Mouse (Mus musculus) liver, adult 2 months (tissue): Measurements from ENCODE around the gene Wbp2. TPM values are rescaled to one million over a fixed set of nuclear protein-coding genes. Genes with fewer than 3 reads are reported as not detected.
"Not testable (repeated sequence)": the region's sequence is repeated elsewhere in the genome, so short reads cannot be mapped to it uniquely, and the experiment has no call there.

Source experiments
- DNase-seq: peaks from one replicate; pipeline ENCODE4 v3.0.0-alpha.2; 2011; ENCODE audit warnings: low read depth, low spot score; ENCODE audit errors: extremely low read depth
- H3K27ac ChIP-seq: fragments of 200-500 bp; replicated peaks from 2 replicates; pipeline ENCODE4 v1.5.1; 2012; ENCODE audit warnings: low read depth, mild to moderate bottlenecking, control low read depth, inconsistent platforms, low read length; ENCODE audit not compliant: insufficient read depth
- H3K27me3 ChIP-seq: fragments of 200-500 bp; 2 replicates; pipeline ENCODE4 v1.6.1; 2012; ENCODE audit warnings: mild to moderate bottlenecking, moderate library complexity, low read length, inconsistent platforms; ENCODE audit not compliant: control insufficient read depth, insufficient read depth
- H3K36me3 ChIP-seq: fragments of 200-500 bp; 2 replicates; pipeline ENCODE4 v1.6.1; 2012; ENCODE audit warnings: low read length, inconsistent platforms; ENCODE audit not compliant: control insufficient read depth, insufficient read depth
- H3K4me1 ChIP-seq: fragments of 200-500 bp; 2 replicates; pipeline ENCODE4 v1.6.1; 2011; ENCODE audit warnings: low read length; ENCODE audit not compliant: control insufficient read depth, insufficient read depth
- H3K4me3 ChIP-seq: fragments of 200-500 bp; 2 replicates; pipeline ENCODE4 v1.5.1; 2011; ENCODE audit warnings: low read depth, mild to moderate bottlenecking, control low read depth, low read length, moderate library complexity; ENCODE audit not compliant: insufficient read depth
- H3K79me2 ChIP-seq: fragments of 200-500 bp; 2 replicates; pipeline ENCODE4 v1.6.1; 2012; ENCODE audit warnings: inconsistent platforms, mild to moderate bottlenecking, low read length, moderate library complexity; ENCODE audit not compliant: control insufficient read depth, insufficient read depth
- H3K9ac ChIP-seq: fragments of 200-500 bp; 2 replicates; pipeline ENCODE4 v1.6.1; 2012; ENCODE audit warnings: low read depth, mild to moderate bottlenecking, control low read depth, inconsistent platforms, low read length
- CTCF ChIP-seq: fragments of 200-500 bp; IDR thresholded peaks from 2 replicates; pipeline ENCODE4 v1.5.1; 2011; ENCODE audit warnings: low read depth, low read length, control low read depth
- POLR2A ChIP-seq: fragments of 200-500 bp; IDR thresholded peaks from 2 replicates; pipeline ENCODE4 v1.6.1; 2011; ENCODE audit warnings: low read length, control low read depth; ENCODE audit not compliant: insufficient read depth; ENCODE audit errors: extremely low read depth
- WGBS: fragments of 180-500 bp; shearing (Covaris S2); methylation state at CpG from one replicate; pipeline ENCODE4 v1.1.7; 2018; 5-methylcytosine and 5-hydroxymethylcytosine counted together
- polyA plus RNA-seq: library from polyadenylated mRNA; depleted of rRNA; stranded (reverse); fragments of >200 nt; gene quantifications from 2 replicates; pipeline ENCODE4 v1.2.3, GENCODE M21; 2012
- total RNA-seq: library from RNA; depleted of rRNA; stranded (reverse); fragments of >200 nt; gene quantifications from 2 replicates; pipeline ENCODE4 v1.2.3, GENCODE M21; 2014

Gene Wbp2
- total and polyA plus RNA-seq, 2 experiments, result 14.8 to 166 TPM

DNA sequence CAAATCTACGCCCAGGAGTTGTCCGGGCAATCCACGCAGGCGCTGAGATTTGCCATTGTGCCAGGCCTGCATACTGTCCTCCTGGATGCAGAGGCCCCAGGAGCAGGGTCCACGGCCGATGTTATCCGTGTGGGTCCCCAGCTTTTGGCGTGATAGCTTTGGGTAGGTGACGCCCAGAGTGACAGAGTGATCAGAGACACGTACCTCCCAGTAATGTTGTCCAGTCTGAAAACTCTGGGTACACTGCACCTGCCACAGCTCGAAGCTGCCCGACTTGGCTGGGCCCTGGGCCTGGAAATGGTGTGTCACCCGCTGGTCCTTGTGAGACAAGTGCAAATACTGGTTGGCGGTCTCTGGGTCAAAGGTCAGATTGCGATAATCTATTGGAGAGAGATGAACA is 39.5 kb upstream of the Wbp2 start:
- peak; percentile 65 for DNase-seq
- Histone ChIP-seq H3K4me3 (no peak overlapping the region), H3K36me3 (peaks cover 21% of the 10 kb centered on the region), H3K27ac (no peak overlapping the region; the same call in 1 of the 2 replicates), H3K79me2 (peaks cover 8% of the 10 kb centered on the region; the same call in 1 of the 2 replicates), H3K4me1 (peaks cover 33% of the 10 kb centered on the region), H3K9ac (no peak overlapping the region), H3K27me3 (no peaks in the 10 kb centered on the region)
- TF ChIP-seq POLR2A, result no peak
- no peak for TF ChIP-seq CTCF
- WGBS, result 57% methylated on average over 15 of the region's 15 CpGs

DNA sequence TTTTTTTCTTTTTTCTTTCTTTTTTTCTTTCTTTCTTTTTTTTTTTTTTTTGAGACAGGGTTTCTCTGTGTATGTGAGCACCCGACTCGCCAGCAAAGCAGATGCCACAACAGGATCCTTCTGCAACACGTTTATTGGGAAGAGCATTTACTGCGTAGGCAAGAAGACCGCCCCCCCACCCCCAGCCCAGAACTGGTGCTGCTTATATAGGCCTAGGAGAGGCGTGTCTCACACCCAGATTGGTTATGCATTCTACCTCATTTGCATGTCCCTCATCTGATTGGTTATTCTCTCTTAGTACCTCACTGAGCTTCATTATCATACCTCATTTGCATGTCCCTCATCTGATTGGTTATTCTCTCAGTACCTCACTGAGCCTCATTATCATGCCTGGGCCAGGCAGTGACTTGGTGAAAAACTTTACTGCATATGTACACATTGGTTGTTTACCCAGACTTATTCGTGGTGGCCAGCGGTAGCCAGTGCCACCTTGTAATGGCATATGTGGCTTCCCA is 35.0 kb upstream of the Wbp2 start:
- WGBS, result 90% methylated on average over 8 of the region's 8 CpGs
- H3K79me2 ChIP-seq, DNase-seq, H3K4me3 ChIP-seq, H3K27ac ChIP-seq, H3K4me1 ChIP-seq, H3K27me3 ChIP-seq, H3K9ac ChIP-seq: not testable (repeated sequence)
- peaks cover 21% of the 10 kb centered on the region for H3K36me3 ChIP-seq

DNA sequence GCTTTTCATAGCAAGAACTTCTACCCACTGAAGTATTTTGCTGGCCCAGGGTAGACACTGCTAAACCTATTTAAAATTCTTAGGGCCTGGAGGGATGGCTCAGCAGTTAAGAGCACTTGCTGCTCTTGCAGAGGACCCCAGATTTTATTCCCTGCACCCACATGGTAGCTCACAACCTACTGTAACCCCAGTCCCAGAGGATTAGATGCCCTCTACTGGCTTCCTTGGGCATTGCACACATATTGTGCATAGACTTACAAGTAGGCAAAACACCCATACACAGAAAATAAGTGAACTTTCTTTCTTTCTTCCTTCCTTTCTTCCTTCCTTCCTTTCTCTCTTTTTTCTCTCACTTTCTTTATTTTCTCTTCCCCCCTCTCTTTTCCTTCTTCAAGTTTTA is 31.0 kb upstream of the Wbp2 start:
- Histone ChIP-seq H3K9ac (no peak overlapping the region), H3K79me2 (no peaks in the 10 kb centered on the region), H3K36me3 (peaks cover 5% of the 10 kb centered on the region; the same call in 1 of the 2 replicates), H3K27me3 (no peaks in the 10 kb centered on the region), H3K27ac (no peak overlapping the region), H3K4me1 (no peaks in the 10 kb centered on the region), H3K4me3 (no peak overlapping the region)
- TF ChIP-seq POLR2A, result no peak
- DNase-seq, result no peak

DNA sequence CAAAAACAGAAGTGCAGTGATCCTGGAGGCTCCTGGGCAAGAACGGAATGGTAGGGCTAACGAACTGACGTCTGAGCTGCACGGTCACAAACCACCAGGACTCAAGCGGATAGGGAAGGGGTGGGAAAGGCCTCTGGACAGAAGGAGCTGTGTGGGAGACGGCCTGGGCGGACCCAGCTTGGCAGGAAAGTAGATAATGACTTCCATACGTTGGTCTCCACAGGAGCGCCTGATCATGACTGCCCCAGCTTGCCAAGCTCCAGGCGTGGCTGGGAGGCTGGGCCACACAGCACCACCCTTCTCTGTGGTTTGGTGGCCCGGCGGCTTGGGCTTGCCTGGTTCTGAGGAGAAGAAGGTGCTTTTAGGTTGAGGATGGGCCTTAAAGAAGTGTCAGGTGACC is 30.4 kb upstream of the Wbp2 start:
- TF ChIP-seq CTCF (no peak), POLR2A (no peak)
- Histone ChIP-seq H3K79me2 (no peaks in the 10 kb centered on the region), H3K4me3 (no peak overlapping the region), H3K27me3 (no peaks in the 10 kb centered on the region), H3K27ac (no peak overlapping the region), H3K36me3 (no peaks in the 10 kb centered on the region), H3K4me1 (no peaks in the 10 kb centered on the region), H3K9ac (no peak overlapping the region)
- no peak for DNase-seq
- 88% methylated on average over 12 of the region's 12 CpGs for WGBS

DNA sequence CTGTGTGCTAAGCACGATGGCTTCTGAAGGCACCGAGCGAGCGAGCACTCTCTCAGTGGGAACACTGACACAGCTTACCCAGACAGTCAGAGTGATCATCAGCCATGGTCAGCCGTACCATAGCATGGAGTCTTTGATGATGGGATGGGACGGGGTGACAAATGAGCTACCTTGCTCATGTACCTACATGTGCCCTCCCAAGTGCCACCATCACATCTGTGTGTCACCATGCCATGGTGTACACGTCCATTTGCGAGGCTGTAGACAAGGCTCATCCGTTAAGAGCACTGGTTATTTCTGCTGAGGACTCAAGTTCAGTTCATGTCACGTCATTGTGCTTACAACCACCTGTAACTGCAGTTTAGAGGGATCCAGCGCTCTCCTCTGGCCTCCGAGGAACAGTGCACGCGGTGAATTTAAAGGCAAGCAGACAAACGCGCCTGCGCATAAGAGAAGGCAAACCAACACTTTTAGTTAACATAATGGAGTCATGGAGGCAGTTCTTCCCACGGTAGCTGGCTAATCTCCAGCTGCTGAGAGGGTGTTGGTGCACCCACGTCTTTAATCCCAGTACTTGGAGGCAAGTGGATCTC is 24.9 kb upstream of the Wbp2 start:
- no peaks in the 10 kb centered on the region for H3K36me3 ChIP-seq
- no peaks in the 10 kb centered on the region for H3K27me3 ChIP-seq
- H3K4me1 ChIP-seq, result peaks cover 15% of the 10 kb centered on the region; the same call in 1 of the 2 replicates
- TF ChIP-seq CTCF (no peak), POLR2A (no peak)
- no peak overlapping the region for H3K27ac ChIP-seq
- no peaks in the 10 kb centered on the region for H3K79me2 ChIP-seq
- DNase-seq, result no peak
- 96% methylated on average over 19 of the region's 19 CpGs for WGBS
- no peak overlapping the region for H3K4me3 ChIP-seq
- H3K9ac ChIP-seq, result no peak overlapping the region

DNA sequence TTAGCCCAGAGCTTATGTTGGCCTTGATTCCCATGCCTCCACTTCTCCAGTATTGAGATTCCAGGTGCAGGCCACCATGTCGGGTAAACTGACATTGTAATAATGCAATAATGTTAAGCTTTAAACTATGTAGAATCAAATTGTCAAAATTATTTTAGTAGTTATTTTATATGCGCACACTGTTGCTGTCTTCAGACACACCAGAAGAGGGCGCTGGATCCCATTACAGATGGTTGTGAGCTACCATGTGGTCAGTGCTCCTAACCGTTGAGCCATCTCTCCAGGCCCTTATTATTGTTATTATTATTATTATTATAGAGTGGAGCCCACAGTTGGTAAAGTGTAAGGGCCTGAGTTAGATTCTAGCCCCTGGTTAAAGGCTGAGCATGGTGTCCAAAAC is 24.3 kb upstream of the Wbp2 start:
- no peak overlapping the region for H3K4me3 ChIP-seq
- no peaks in the 10 kb centered on the region; the same call in 1 of the 2 replicates for H3K79me2 ChIP-seq

More for the DNA sequence above, 24.3 kb upstream of the Wbp2 start:
- H3K4me1 ChIP-seq, result peaks cover 15% of the 10 kb centered on the region; the same call in 1 of the 2 replicates
- H3K9ac ChIP-seq, result no peak overlapping the region
- no peak for DNase-seq
- H3K27me3 ChIP-seq, result no peaks in the 10 kb centered on the region
- whole genome bisulfite sequencing, result 91% methylated on average over 4 of the region's 4 CpGs
- no peaks in the 10 kb centered on the region for H3K36me3 ChIP-seq
- peak overlapping the region; percentile 17; the same call in 1 of the 2 replicates for H3K27ac ChIP-seq
- TF ChIP-seq CTCF (no peak), POLR2A (no peak)
